Mouse (Mus musculus) cerebellum, adult 2 months (tissue): Measurements from ENCODE around the gene Sgms1. TPM values are rescaled to one million over a fixed set of nuclear protein-coding genes. Genes with fewer than 3 reads are reported as not detected.
A peak's percentile ranks its signal among the peaks of the same experiment; 100 is the strongest.

Source experiments
- DNase-seq, 2 experiments: peaks; one replicate each; pipeline ENCODE4 v3.0.0; 2021
- H3K27ac ChIP-seq: fragments of 200-500 bp; 2 replicates; pipeline ENCODE4 v1.5.1; 2012; ENCODE audit warnings: low read length, control low read depth, inconsistent platforms; ENCODE audit not compliant: insufficient read depth
- H3K27me3 ChIP-seq: fragments of 200-500 bp; 2 replicates; pipeline ENCODE4 v1.6.1; 2012; ENCODE audit warnings: inconsistent platforms, mild to moderate bottlenecking, low read length, moderate library complexity; ENCODE audit not compliant: control insufficient read depth, insufficient read depth
- H3K4me1 ChIP-seq: fragments of 200-500 bp; 2 replicates; pipeline ENCODE4 v1.6.1; 2011; ENCODE audit warnings: low read length; ENCODE audit not compliant: control insufficient read depth, insufficient read depth
- H3K4me3 ChIP-seq: fragments of 200-500 bp; replicated peaks from 2 replicates; pipeline ENCODE3; 2011; ENCODE audit warnings: mild to moderate bottlenecking, low read depth, low read length, control low read depth; ENCODE audit not compliant: insufficient read depth
- CTCF ChIP-seq: fragments of 200-500 bp; IDR thresholded peaks from 2 replicates; pipeline ENCODE4 v1.5.1; 2011; ENCODE audit warnings: low read depth, mild to moderate bottlenecking, control low read depth, low read length, moderate library complexity, borderline replicate concordance; ENCODE audit not compliant: insufficient read depth
- POLR2A ChIP-seq: fragments of 200-500 bp; IDR thresholded peaks from 2 replicates; pipeline ENCODE4 v1.6.1; 2011; ENCODE audit warnings: low read length, control low read depth, borderline replicate concordance; ENCODE audit not compliant: insufficient read depth
- WGBS: fragments of 180-500 bp; shearing (Covaris S2); methylation state at CpG from one replicate; pipeline ENCODE4 v1.1.7; 2018; 5-methylcytosine and 5-hydroxymethylcytosine counted together
- polyA plus RNA-seq: library from polyadenylated mRNA; depleted of rRNA; stranded (reverse); fragments of >200 nt; gene quantifications from 2 replicates; pipeline ENCODE4 v1.2.3, GENCODE M21; 2012

The Sgms1 gene
- polyA plus RNA-seq, 1 experiment: 34.7 TPM

GRCm38 (mm10) chr19:32262805-32263572 is 126.5 kb downstream of the Sgms1 start:
- Histone ChIP-seq H3K27me3 (no peaks in the 10 kb centered on the region), H3K4me3 (no peak overlapping the region), H3K27ac (no peak overlapping the region), H3K4me1 (peaks cover 3% of the 10 kb centered on the region; the same call in 1 of the 2 replicates)
- no peak for DNase-seq
- WGBS: 96% methylated on average over 10 of the region's 10 CpGs
- no peak for TF ChIP-seq CTCF

GRCm38 (mm10) chr19:32260869-32261688 is 128.4 kb downstream of the Sgms1 start:
- H3K4me1 ChIP-seq: peaks cover 3% of the 10 kb centered on the region; the same call in 1 of the 2 replicates
- TF ChIP-seq CTCF (no peak), POLR2A (no peak)
- 60% methylated on average over 8 of the region's 8 CpGs for WGBS
- DNase-seq: peak in 1 of 2 experiments; percentile 51
- H3K27ac ChIP-seq: no peak overlapping the region
- no peak overlapping the region for H3K4me3 ChIP-seq
- H3K27me3 ChIP-seq: no peaks in the 10 kb centered on the region

GRCm38 (mm10) chr19:32259830-32260229 is 129.7 kb downstream of the Sgms1 start:
- TF ChIP-seq CTCF (no peak), POLR2A (no peak)
- Histone ChIP-seq H3K27ac (no peak overlapping the region), H3K4me1 (peaks cover 7% of the 10 kb centered on the region), H3K4me3 (no peak overlapping the region), H3K27me3 (no peaks in the 10 kb centered on the region)
- 97% methylated on average over 2 of the region's 2 CpGs for WGBS
- no peak for DNase-seq

- Histone ChIP-seq H3K4me1 (peaks cover 7% of the 10 kb centered on the region), H3K27me3 (no peaks in the 10 kb centered on the region), H3K27ac (no peak overlapping the region), H3K4me3 (no peak overlapping the region)
- no peak for DNase-seq
- TF ChIP-seq POLR2A: no peak
- TF ChIP-seq CTCF: no peak
- WGBS: 81% methylated on average over 4 of the region's 4 CpGs
Observed at GRCm38 (mm10) chr19:32259048-32259447, 130.5 kb downstream of the Sgms1 start.

GRCm38 (mm10) chr19:32258146-32258545 is 131.4 kb downstream of the Sgms1 start:
- 74% methylated on average over 5 of the region's 5 CpGs for WGBS
- no peak overlapping the region for H3K27ac ChIP-seq
- no peak for DNase-seq
- TF ChIP-seq POLR2A (no peak), CTCF (no peak)
- peaks cover 7% of the 10 kb centered on the region for H3K4me1 ChIP-seq
- no peaks in the 10 kb centered on the region for H3K27me3 ChIP-seq
- no peak overlapping the region for H3K4me3 ChIP-seq

- WGBS: 93% methylated on average over 3 of the region's 3 CpGs
- TF ChIP-seq CTCF: no peak
- TF ChIP-seq POLR2A: no peak
- no peak overlapping the region for H3K4me3 ChIP-seq
Observed at GRCm38 (mm10) chr19:32257616-32258015, 131.9 kb downstream of the Sgms1 start.

GRCm38 (mm10) chr19:32256706-32257415 is 132.7 kb downstream of the Sgms1 start:
- no peaks in the 10 kb centered on the region for H3K27me3 ChIP-seq
- WGBS: 93% methylated on average over 4 of the region's 4 CpGs
- H3K4me3 ChIP-seq: no peak overlapping the region
- H3K27ac ChIP-seq: no peak overlapping the region
- no peak for TF ChIP-seq POLR2A
- TF ChIP-seq CTCF: no peak
- peaks cover 7% of the 10 kb centered on the region for H3K4me1 ChIP-seq
- DNase-seq: no peak

More at GRCm38 (mm10) chr19:32257616-32258015, 131.9 kb downstream of the Sgms1 start:
- Histone ChIP-seq H3K27me3 (no peaks in the 10 kb centered on the region), H3K4me1 (peaks cover 7% of the 10 kb centered on the region), H3K27ac (no peak overlapping the region)
- no peak for DNase-seq
